Mouse (Mus musculus): ENCODE data around the gene Ube2j1. TPM values are rescaled to one million over a fixed set of nuclear protein-coding genes. Genes with fewer than 3 reads are reported as not detected.

The Ube2j1 gene
- polyA plus RNA-seq, 1 experiment from 2014 or later, result 38.7 TPM

DNA sequence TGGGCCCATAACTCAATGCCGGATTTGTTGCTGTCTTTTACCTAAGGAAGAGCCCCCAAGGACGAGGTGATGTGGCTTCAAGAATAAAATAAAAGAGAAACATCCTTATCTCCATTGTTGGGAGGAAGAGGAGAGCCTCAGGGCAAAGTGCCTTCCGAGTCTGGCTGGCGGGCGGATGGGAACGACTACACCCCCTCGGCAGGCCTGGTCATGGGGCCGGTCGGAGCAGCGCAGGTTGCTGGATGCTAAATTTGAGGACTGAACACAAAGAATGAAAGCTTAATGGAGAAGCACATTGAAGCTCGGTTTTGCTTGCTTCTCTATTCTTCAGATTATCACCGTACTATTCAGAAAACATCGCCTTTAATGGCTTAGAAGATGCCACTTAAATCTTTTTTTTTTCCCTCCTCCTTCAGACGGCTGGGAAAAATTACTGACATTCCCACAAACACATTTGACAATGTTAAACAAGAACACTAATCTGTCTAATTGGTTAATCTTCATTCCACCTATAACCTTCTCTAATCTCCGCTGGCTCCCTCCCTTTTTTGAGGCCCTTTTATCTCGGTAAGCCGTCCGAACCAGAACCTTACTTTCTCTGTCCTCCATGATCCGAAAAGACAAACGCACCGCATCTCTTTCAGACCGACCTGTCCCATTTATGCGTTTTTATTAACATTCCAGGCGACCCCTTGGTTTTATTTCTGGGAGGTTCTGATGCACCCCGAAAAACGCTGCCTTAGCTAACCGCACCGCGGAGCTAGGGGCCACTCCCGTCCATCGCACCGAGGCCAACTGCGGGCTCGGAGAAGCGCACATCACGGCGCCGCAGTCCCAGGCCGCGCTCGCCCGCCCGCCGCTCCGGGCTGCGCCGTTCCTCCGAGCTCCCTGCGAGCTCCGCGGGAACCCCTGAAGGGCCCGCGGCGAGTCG, 687 bp upstream of the Ube2j1 start:
- Histone ChIP-seq H3K27ac (peak overlapping the region; percentile 96), H3K4me3 (peak overlapping the region; percentile 83), H3K4me1 (peaks cover 11% of the 10 kb centered on the region; the same call in 1 of the 2 replicates), H3K27me3 (ENCODE audit: low read depth, poor library complexity, severe bottlenecking) (no peaks in the 10 kb centered on the region), H3K36me3 (peaks cover 20% of the 10 kb centered on the region), H3K9me3 (replicated peaks) (no peaks in the 10 kb centered on the region; the same call in 1 of the 2 replicates)
- peak; percentile 52 for DNase-seq (ENCODE audit: low spot score)
- 2% methylated on average over 55 of the region's 55 CpGs for WGBS

DNA sequence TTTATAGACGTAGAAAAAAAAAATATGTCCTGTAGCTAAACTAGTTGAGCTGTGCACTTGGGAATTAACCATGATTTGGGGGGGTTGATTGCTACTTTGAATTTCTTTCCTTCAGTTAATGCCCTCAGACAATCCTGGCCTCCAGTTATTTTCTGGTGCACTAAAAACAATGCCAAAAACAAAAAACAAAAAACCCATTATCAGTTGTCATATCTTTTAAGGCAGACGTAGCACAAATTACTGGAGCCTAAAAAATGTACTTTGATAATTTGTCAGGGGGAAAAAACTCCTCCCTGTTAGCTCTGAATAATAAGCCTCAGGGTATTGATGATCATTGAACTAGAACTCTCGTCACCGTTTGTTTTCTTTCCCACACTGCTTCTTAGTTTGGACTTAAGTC, 829 bp downstream of the Ube2j1 start:
- Histone ChIP-seq H3K36me3 (peaks cover 35% of the 10 kb centered on the region), H3K4me1 (peaks cover 11% of the 10 kb centered on the region; the same call in 1 of the 2 replicates), H3K27ac (peak overlapping the region; percentile 96), H3K9me3 (replicated peaks) (no peaks in the 10 kb centered on the region; the same call in 1 of the 2 replicates), H3K27me3 (ENCODE audit: low read depth, poor library complexity, severe bottlenecking) (no peaks in the 10 kb centered on the region), H3K4me3 (peak overlapping the region; percentile 83)
- no peak for DNase-seq (ENCODE audit: low spot score)
- 35% methylated on average over 4 of the region's 4 CpGs for WGBS

DNA sequence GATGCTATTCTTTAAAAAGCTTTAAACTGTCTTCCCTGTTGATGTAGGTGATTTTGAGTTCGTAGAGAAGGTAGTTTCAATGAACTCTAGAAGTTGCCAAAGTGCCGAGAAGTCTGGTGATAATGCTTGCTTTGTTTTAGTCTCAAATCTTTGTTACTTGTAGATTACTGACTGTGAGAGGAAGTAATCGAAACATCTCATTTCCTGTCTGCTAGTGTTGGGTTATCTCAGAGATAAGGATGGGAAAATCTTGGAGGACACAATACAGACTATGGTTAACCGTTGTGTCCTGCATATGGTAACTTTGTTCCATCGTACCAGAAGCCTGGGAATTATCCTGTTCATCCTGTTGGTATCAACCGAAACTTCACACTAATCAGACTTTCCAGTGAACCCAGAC, 2.3 kb downstream of the Ube2j1 start:
- no peak for DNase-seq (ENCODE audit: low spot score)
- Histone ChIP-seq H3K27ac (no peak overlapping the region), H3K4me1 (peaks cover 11% of the 10 kb centered on the region; the same call in 1 of the 2 replicates), H3K9me3 (replicated peaks) (no peaks in the 10 kb centered on the region; the same call in 1 of the 2 replicates), H3K36me3 (peaks cover 36% of the 10 kb centered on the region), H3K4me3 (no peak overlapping the region), H3K27me3 (ENCODE audit: low read depth, poor library complexity, severe bottlenecking) (no peaks in the 10 kb centered on the region)
- 82% methylated on average over 6 of the region's 6 CpGs for WGBS

DNA sequence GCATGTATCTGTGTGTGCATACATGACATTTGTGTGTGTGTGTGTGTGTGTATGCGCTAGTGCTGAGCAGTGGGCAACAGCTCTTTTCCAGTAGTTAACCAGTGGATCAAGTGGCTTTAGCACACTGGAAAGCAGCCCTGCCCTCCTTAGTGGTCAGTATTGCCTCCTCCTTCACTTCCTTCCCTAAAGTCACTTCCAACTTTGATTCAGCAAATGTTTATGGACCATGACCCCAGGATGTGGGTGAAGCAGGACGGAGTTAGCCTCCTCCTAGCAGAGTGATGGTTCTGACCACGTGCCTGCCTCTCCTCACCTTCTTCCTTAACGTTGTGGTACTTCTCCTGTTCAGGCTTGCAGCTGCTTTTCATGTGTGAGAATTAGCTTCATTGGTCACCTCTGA, 8.6 kb downstream of the Ube2j1 start:
- no peaks in the 10 kb centered on the region for H3K27me3 ChIP-seq (ENCODE audit: low read depth, poor library complexity, severe bottlenecking)
- DNase-seq (ENCODE audit: low spot score), result no peak
- WGBS, result 86% methylated on average over 4 of the region's 4 CpGs
- no peak overlapping the region for H3K4me3 ChIP-seq
- H3K4me1 ChIP-seq, result no peaks in the 10 kb centered on the region
- H3K36me3 ChIP-seq, result peaks cover 91% of the 10 kb centered on the region
- no peak overlapping the region for H3K27ac ChIP-seq
- H3K9me3 ChIP-seq (replicated peaks), result no peaks in the 10 kb centered on the region; the same call in 1 of the 2 replicates

DNA sequence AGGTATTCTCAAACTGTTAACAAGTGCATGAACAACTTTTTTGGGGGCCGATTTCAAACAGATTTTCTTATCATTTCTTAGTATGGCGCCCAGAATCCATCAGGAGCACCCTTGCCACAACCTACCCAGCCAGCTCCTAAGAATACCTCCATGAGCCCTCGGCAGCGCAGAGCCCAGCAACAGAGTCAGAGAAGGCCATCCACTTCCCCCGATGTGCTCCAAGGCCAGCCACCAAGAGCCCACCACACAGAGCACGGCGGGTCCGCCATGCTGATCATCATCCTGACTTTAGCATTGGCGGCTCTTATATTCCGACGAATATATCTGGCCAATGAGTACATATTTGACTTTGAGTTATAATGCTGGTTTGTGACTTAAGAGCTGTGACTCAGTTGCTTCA, 18.4 kb downstream of the Ube2j1 start:
- no peaks in the 10 kb centered on the region for H3K9me3 ChIP-seq (replicated peaks)
- no peaks in the 10 kb centered on the region for H3K4me1 ChIP-seq
- H3K27ac ChIP-seq, result no peak overlapping the region
- DNase-seq (ENCODE audit: low spot score), result no peak
- H3K4me3 ChIP-seq, result no peak overlapping the region
- H3K27me3 ChIP-seq (ENCODE audit: low read depth, poor library complexity, severe bottlenecking), result no peaks in the 10 kb centered on the region
- peaks cover 83% of the 10 kb centered on the region for H3K36me3 ChIP-seq
- WGBS, result 97% methylated on average over 11 of the region's 11 CpGs

DNA sequence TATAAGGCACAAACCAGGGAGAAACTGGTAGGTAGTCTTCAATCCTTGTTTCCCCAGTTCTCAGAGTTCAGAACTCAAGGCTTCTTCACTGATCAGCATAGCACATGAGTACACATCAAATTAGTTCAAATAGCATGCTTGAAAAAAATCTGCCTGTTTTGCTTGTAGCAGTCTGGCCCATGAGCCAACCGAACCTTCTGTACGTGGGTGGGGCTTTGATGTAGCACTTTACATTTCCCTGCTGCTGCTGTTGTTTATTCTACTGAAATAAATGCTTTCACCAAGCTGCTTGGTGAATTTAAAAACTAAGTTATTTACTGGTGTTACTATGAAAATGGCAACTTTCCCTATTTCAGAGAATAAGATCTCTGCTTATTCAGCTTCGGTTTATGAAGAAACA, 20.8 kb downstream of the Ube2j1 start:
- no peak overlapping the region for H3K27ac ChIP-seq
- peaks cover 58% of the 10 kb centered on the region for H3K36me3 ChIP-seq
- no peak overlapping the region for H3K4me3 ChIP-seq
- 94% methylated on average over 3 of the region's 3 CpGs for WGBS
- no peaks in the 10 kb centered on the region for H3K27me3 ChIP-seq (ENCODE audit: low read depth, poor library complexity, severe bottlenecking)
- H3K9me3 ChIP-seq (replicated peaks), result no peaks in the 10 kb centered on the region
- no peaks in the 10 kb centered on the region for H3K4me1 ChIP-seq
- no peak for DNase-seq (ENCODE audit: low spot score)

DNA sequence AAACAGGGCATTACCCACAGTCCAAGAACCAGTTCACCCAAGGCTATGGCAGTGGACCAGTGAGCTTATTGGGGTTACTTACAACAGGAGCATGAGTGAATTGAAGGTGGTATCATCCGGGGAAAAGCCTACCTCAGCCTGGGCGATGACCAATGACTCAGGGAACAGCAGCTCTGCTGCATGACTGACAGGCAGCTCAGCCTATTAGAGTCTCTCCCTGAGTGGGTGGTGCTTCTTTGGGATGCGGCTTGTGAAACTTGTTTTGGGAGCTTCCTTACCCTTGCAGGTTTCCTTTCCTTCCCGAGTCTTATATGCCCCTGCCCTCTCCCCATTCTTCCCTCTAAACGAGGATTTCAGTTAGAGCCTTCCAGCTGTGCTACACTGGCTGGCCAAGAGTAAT, 21.4 kb downstream of the Ube2j1 start:
- H3K4me1 ChIP-seq, result no peaks in the 10 kb centered on the region
- no peaks in the 10 kb centered on the region for H3K9me3 ChIP-seq (replicated peaks)
- H3K27me3 ChIP-seq (ENCODE audit: low read depth, poor library complexity, severe bottlenecking), result no peaks in the 10 kb centered on the region
- no peak overlapping the region for H3K27ac ChIP-seq
- WGBS, result 90% methylated on average over 5 of the region's 5 CpGs
- no peak for DNase-seq (ENCODE audit: low spot score)
- peaks cover 52% of the 10 kb centered on the region for H3K36me3 ChIP-seq
- H3K4me3 ChIP-seq, result no peak overlapping the region

DNA sequence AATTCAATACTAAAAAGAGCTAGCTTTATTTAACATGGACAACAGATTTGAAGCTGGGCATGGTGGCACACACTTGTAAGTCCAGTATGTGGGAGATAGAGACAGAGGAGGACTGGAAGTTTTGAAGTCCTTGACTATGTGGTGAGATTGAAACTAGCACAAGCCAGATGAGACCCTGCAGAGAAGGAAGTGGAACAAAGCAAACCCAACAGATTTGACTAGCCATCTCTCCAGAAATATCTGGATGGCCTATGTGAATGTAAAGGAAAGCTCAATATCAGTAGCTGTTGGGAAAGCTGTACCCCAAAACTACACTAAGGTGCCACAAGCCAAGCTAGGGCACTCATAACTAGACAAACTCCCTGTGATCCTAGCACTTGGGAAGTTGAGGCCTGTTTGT, 23.2 kb downstream of the Ube2j1 start:
- H3K36me3 ChIP-seq, result peaks cover 35% of the 10 kb centered on the region
- DNase-seq (ENCODE audit: low spot score), result no peak
- H3K27me3 ChIP-seq (ENCODE audit: low read depth, poor library complexity, severe bottlenecking), result no peaks in the 10 kb centered on the region
- 0 out of 2 replicates have a peak, but pooled peaks cover 3% of the 10 kb centered on the region for H3K4me1 ChIP-seq
- no peak overlapping the region for H3K27ac ChIP-seq
- H3K4me3 ChIP-seq, result no peak overlapping the region
- no peaks in the 10 kb centered on the region for H3K9me3 ChIP-seq (replicated peaks)

DNA sequence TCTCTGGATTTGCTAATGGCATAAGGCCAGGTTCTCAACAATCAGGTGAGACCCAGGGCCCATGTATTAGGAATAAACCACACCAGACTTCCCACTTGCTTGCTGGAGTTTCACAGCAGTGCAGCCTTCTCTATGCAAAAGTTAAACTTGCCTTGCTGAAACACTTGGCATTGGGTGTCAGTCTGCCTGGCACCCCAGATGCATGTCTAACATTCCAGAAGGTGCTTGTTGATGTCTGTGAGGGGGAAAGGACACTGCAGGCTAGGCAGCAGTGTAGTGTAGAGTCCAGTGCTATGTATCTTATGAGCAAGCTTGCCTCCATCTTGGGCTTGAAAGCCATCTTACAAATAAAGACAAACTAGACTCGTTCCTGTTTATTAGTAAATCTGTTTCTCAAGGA, 25.1 kb downstream of the Ube2j1 start:
- H3K36me3 ChIP-seq, result peaks cover 16% of the 10 kb centered on the region
- H3K4me3 ChIP-seq, result no peak overlapping the region
- H3K4me1 ChIP-seq, result peaks cover 6% of the 10 kb centered on the region; the same call in 1 of the 2 replicates
- WGBS, result 82% methylated on average over 1 of the region's 1 CpGs
- DNase-seq (ENCODE audit: low spot score), result no peak
- H3K27me3 ChIP-seq (ENCODE audit: low read depth, poor library complexity, severe bottlenecking), result no peaks in the 10 kb centered on the region
- no peak overlapping the region for H3K27ac ChIP-seq
- H3K9me3 ChIP-seq (replicated peaks), result no peaks in the 10 kb centered on the region

DNA sequence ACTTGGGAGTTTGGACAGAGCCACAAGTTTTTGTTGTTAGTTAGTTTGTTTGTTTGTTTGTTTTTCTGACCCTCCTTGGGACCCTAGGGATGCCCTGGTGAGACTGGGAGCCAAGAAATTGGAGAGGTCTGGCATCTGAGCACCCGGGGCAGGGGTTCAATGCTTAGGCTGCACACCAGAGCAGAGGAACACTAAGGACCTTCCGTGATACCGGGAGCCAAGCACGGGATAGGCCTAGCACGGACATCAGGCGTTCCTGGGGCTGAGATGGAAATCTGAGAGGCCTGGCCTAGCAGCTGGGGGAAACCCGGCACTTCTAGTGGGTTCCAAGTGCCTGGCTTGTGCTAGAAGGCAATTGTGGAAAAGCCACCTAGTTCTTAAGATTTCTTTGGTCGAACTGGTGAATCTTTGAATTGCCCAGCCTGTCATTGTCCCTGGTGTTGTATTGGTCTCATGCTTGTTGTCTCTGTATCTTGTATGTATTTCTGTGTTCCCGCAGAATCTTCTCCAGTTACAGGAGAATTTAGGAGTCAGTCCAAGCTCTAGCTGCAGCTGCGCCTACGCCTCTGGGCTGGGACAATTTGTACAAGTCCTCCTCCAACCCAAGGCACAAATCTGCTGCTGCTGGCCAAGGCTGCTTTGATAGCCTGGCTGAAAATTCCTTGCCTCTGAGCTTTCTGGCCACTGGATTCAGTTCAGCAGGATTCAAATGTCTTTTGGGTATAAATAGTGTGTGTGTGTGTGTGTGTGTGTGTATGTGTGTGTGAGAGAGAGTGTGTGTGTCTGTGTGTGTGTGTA, 26.9 kb downstream of the Ube2j1 start:
- H3K27ac ChIP-seq, result no peak overlapping the region
- no peak overlapping the region for H3K4me3 ChIP-seq
- WGBS, result 73% methylated on average over 11 of the region's 11 CpGs
- H3K27me3 ChIP-seq (ENCODE audit: low read depth, poor library complexity, severe bottlenecking), result no peaks in the 10 kb centered on the region
- no peak for DNase-seq (ENCODE audit: low spot score)
- H3K4me1 ChIP-seq, result peaks cover 7% of the 10 kb centered on the region; the same call in 1 of the 2 replicates
- H3K9me3 ChIP-seq (replicated peaks), result no peaks in the 10 kb centered on the region
- H3K36me3 ChIP-seq, result no peaks in the 10 kb centered on the region

DNA sequence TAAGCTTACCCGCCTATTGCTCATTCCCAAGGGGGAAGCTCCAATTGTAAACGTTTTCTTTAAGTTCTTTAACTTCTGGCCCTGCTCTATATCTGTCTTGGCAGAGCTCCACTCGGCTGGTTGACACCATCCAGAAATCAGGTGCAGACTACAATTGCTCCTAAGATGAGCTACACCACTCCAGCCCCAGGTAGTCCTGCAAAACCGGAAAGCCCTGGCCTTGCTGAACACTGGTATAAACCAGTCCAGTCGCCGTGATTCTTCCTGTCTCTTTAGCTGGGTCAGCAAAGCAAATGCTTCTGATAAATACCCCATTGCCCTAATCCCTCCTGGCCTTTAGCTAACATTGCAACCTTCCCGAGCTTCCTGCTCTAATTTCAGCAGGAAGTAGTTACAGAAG, 29.9 kb downstream of the Ube2j1 start:
- Histone ChIP-seq H3K4me3 (no peak overlapping the region), H3K4me1 (peaks cover 7% of the 10 kb centered on the region; the same call in 1 of the 2 replicates), H3K36me3 (no peaks in the 10 kb centered on the region), H3K9me3 (replicated peaks) (no peaks in the 10 kb centered on the region), H3K27ac (no peak overlapping the region), H3K27me3 (ENCODE audit: low read depth, poor library complexity, severe bottlenecking) (no peaks in the 10 kb centered on the region)
- WGBS, result 47% methylated on average over 7 of the region's 7 CpGs
- no peak for DNase-seq (ENCODE audit: low spot score)

DNA sequence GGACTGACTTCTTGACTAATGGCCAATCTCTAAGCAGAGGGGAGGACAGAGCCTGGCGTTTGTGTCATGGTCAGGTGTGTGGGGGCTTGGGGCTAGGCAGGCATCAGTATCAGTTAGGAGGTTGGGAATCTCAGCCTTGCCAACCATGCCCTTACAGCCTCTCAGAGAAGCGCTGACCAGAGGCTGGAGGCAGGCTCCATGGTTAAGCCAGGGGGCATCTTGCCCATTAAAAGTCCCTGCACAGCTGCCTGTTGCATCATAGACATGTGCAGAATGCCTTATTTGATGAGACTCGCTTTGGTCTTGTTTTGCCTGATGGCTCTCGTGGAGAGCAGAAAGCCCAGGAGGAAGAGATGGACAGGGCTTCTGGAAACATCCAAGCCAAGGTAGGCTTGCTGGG, 31.8 kb downstream of the Ube2j1 start, which contains the start of gene Gabrr2:
Gene Gabrr2, plus strand, starts transcription at position 19 of the 400 bp plus-strand sequence.
- DNase-seq (ENCODE audit: low spot score), result no peak
- H3K36me3 ChIP-seq, result no peaks in the 10 kb centered on the region
- H3K27ac ChIP-seq, result no peak within 1 kb of the TSS
- H3K4me1 ChIP-seq, result peaks cover 9% of the 10 kb centered on the region; the same call in 1 of the 2 replicates
- 85% methylated on average over 4 of the region's 4 CpGs for WGBS
- no peaks in the 10 kb centered on the region for H3K27me3 ChIP-seq (ENCODE audit: low read depth, poor library complexity, severe bottlenecking)
- no peaks in the 10 kb centered on the region for H3K9me3 ChIP-seq (replicated peaks)
- H3K4me3 ChIP-seq, result no peak within 1 kb of the TSS

DNA sequence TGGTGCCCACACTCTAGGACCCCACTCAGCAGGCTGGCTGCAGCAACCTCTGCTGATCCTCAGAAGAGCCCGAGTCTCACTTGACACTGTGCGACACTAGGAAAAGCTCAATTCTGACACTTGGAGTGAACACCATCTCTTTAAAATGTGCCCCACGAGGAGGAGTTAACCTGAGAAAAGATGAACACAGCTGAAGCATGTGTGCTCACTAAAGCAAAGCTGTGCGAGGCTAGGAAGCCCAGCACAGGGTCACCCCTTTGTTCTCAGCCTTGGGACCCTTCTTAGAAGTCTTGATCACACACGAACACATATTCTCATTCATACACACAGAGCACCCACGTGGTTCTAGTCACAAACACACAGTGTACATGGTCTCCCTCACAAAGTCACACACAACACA, 33.8 kb downstream of the Ube2j1 start:
- H3K4me1 ChIP-seq, result peaks cover 8% of the 10 kb centered on the region; the same call in 1 of the 2 replicates
- whole genome bisulfite sequencing, result 83% methylated on average over 6 of the region's 6 CpGs
- H3K27me3 ChIP-seq (ENCODE audit: low read depth, poor library complexity, severe bottlenecking), result no peaks in the 10 kb centered on the region
- no peak overlapping the region for H3K4me3 ChIP-seq
- DNase-seq (ENCODE audit: low spot score), result no peak
- no peaks in the 10 kb centered on the region for H3K9me3 ChIP-seq (replicated peaks)
- no peaks in the 10 kb centered on the region for H3K36me3 ChIP-seq
- no peak overlapping the region for H3K27ac ChIP-seq
